Mouse (Mus musculus): ENCODE measurements at regions not wholly inside any gene's neighbourhood (a gene's known extent, or its start where the extent isn't known, plus 50 kb on each side); places are given as distances from the start of the nearest gene placed in this dataset.

DNA sequence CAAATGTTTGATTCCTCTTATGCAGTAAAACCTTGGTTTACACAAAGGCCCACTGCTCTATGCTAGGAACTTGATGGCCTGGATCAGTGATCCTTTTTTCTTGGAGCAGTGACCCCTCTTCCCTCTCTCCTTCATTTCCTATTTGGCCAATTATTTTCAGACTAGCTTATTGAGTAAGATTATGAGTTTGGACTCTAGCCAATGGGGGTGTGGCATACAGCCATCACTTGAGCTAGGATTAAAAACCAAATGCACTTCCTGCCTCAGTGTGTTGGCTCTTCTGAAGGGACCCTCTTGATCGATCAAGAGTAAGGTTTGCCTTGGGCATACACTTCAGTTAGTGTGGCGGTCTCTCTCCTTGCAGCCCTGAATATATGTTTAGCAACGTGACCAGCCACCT, 1172.6 kb upstream of the Gulo start:
- no peak for DNase-seq

DNA sequence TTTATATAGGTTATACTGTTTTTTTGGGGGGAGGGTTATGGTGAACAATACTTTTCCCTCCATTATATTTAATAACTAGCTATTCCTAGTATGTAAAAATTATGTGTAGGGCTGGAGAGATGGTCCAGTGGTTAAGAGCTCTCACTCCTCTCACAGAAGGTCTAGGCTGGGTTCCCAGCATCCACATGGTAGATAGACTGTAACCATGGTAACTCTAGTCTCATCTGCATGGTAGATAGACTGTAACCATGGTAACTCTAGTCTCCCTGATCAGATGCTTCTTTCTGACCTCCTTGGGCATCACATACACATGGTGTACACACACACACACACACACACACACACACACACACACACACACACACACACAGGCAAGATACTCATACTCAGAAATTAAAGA, 1170.5 kb upstream of the Gulo start:
- DNase-seq: no peak

DNA sequence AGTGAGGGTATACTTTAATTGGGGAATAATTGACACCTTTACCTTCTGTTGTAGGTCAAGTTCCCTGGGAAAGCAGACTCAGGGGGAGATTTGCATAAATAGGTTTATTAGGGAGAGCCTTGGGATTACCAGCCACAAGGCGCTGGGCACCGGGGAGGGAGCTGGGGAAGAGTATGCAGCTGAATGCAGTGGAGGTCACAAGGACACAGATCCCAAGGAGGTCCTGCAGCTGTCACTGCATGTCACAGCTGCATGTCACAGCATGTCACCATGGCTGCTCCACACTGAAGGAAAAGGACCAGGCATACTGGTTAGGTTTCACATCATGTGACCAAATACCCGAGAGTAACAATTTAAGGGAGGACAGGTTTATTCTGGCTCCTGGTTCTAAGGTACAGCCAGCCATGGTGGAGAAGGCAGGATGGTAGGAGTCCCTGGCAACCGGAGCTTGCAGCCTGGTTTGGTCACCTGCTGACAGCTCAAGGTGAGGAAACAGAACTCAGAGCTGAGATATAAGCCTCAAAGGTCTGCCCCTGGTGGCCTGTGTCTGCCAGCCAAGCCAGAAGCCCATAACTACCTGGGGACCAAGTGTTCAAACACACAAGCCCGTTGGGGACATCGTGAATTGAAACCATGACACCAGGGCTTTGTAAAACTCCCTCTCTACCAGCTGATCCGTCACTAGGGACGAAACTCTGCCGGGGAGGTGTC, 1169.5 kb upstream of the Gulo start:
- DNase-seq: no peak

DNA sequence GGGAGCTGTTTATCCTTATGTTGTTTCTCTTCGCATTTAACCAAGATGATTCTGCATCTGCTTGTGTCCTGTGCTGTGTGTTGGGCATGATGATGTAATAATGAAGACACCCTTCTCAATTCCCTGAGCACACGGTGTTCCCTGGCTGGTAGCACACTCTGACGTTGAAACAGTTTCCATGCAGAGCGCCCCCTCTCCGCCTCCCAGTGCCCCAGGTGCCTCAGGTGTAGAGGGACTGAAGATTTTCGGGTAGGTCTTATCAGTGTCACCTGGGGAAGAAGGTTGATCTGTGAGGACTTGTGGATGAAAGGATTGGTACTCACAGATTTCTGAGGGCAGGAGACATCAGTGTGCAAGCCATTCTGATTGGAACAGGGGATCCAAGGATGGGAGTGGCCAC, 1167.7 kb upstream of the Gulo start:
- no peak for DNase-seq

DNA sequence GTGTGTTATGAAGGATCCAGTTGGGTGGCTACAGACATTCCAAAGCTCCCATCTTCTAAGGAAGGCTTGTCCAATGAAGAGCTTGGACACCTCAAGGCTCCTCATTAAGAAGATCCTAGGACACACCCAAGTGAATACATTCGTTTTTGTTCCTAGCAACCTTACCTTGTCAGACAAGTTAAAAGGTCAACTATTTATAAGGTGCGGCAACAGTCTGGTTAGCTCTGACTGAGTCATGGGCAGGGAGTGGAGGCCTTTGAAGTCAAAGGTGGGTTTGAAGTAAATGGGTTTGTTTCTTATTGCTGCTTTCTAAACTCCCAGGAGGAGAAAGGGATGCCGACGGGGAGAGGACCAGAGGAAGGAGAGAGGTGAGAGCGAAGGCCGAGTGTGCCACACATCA, 1167.1 kb upstream of the Gulo start:
- no peak for DNase-seq

DNA sequence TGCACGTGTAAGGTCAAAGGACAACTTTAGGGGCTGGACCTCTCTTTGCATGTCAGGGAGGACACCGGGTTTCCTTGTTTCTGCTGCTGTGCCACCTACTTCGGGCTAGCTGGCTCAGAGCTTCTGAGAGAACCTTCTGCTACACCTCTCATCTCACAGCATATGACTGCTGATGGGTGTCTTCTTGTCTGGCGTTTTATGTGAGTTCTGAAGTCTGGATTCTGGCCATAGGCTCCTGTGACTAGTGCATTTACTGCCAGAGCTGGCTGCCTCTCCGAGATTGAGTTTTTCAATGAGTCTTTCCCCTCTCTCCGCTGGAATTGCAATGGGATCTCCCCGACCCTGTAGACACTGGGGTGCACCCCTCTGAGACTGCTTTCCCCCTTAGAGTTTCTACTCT, 1165.9 kb upstream of the Gulo start:
- DNase-seq: no peak

DNA sequence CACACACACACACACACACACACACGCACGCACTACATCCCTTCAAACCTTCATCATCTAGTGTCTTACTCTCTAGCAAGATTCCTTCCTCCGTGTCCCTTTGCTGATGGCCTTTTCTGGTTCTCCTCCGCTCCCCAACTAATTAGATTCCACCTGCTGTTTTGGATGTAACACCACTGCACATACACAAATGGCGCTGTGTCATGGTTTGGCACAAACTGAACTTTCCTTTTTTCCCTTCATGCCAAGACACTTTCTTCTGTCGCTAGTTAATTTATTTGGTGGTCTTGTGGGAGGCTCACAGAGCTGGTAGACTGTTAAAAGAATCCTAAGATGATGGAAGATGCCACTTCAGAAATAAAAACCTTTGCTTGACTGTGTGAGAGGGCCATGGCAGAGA, 1161.8 kb upstream of the Gulo start:
- no peak for DNase-seq

DNA sequence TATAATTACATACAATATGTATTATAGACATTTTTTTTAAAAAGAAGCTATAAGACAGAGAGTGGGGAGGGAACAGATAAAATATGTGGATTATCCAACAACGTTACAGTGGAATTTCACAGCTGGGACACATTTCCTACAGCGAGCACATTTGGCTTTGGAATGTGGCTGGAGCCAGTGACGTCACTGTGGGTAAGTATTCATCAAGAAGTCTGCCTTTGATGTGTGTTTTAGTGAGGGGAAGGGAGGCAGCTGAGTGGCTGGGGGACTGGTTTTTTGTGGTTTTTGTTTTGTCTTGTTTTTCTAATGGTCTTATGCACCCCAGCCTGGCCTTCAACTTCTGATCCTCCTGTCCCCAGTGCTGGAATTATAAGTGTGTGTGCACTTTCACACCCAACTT, 1161.2 kb upstream of the Gulo start:
- no peak for DNase-seq

DNA sequence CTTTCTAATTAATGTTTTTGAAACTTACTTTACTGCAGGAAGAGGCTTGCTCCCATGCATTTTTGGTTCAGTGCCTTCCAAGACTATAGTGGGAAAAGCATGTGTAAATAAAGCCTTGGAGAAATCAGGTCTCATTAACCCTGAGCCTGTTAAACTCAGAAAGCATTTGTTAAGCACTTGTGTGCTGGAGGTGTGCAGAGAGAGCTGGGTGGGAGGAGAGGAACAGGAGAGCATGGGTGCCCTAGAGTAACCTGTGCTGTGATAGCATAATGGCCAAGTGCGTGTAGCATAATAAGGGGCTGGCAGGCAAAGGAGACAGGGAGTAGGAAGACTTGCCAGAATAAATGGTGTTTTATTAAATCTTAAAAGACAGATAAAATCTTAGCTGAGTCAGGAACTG, 1160.2 kb upstream of the Gulo start:
- no peak for DNase-seq

DNA sequence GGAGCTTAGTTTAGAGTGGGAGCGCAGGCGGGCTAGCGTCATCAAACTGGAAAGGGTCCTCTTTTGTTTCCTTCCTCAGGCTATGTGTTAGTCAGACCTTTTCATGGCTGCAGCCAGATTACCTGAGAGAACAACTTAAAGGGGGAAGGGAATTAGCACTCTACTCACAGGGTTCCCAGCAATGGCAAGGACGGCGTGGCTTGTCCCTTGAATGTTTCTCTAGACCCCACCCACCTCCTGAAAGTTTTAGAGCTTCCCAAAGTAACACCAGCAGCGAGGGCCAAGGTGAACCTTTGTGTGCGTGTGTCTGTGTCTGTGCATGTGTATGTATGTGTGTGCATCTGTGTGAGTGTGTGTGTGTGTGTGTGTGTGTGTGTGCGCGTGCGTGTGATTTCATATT, 1151.0 kb upstream of the Gulo start:
- no peak for DNase-seq

DNA sequence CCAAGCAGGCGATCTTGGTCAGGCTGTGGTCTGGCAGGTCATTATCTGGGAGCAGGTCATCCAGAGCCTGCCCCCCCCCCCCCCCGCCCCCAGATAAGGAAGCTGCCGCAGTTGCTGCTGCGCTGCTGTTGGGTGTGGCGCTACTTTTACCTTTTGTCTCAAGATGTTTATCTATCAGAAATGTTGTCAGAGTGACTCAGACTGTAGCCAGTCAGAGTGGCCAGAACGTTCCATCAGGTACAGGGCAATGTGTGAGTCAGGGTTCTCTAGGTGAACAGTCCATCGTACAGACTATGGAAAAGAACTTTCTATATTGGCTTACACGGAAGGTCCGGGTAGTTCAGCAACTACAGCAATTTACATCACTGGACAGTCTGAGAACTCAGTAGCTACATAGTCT, 1149.9 kb upstream of the Gulo start:
- DNase-seq: no peak

DNA sequence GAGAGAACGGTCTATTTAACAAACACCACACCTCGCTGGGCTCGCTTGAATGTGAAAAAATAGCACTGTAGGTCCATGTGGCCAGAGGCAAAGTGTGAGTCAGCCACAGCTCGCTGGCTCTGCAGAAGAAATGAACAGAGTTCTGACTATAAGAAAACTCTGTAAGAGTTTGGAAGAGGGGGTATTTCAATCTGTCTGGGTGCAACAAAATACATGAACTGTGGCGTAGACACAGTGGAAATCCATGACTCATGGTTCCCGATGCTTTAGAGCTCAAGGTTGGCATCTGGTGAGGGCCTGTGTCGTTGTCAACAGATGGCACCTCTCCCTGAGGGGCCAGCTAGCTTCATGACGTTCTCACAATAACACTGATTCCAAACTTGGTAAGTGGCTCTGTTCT, 1147.4 kb upstream of the Gulo start:
- no peak for DNase-seq

DNA sequence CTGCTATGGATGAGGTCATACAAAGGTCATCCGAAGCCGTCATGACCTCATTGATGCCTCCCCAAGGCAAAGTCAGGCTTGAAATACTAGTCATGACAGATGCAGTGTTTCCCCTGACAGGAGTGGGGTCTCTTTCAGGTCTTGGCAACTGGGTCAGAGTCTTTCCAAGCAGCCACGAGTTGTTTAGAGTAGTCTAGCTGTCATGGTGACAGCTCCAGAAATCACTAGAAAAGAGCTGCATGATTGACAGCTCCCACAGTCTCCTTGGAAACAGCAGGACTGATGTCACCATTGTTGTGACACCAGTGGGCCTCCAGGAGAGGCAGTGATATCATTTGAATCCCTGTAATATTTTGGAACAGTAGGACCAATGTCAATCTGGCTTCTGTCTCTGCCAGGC, 1144.6 kb upstream of the Gulo start:
- DNase-seq: no peak

DNA sequence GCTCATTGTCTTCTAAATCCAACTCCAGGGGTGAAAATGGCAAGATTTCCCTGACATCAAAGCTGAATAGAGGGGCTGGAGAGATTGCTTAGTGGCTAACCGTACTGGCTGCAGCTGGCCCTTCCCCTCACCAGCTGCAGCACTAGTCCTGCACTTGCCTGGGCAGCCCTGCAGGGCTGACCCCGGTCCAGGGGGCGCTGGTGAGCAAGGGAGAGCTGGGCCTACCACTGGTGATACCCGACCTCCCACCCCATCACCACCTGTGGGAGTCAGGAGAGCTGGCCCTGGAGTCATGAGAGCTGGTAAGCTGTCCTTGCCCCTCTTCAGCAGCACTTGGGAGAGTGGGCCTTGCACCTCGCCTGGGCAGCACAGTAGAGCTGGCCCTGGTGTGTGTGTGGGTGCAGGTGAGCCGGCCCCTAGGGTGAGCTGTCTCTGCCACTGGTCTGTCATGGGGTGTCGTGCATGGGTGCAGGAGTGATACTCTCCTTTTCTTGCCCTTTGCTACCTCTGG, 1141.0 kb upstream of the Gulo start:
- DNase-seq: no peak

DNA sequence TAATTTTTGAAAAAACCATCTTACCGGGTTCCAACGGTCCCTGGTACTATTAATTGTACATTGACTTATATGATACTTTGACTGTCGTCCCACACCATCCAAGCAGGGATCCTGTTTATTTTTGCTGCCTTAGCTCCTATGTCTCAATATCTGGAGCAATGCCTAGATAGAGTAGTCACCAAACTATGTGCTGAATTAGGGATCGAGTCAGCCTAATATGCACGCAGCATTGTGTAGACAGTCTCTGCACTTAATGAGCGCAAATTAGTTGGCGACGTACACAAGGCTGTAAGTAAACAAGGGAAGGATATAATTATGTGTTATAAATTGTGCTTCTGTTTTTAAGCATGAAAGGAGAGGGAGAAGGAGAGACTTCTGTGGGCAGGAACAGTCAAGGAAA, 1140.1 kb upstream of the Gulo start:
- DNase-seq: no peak

DNA sequence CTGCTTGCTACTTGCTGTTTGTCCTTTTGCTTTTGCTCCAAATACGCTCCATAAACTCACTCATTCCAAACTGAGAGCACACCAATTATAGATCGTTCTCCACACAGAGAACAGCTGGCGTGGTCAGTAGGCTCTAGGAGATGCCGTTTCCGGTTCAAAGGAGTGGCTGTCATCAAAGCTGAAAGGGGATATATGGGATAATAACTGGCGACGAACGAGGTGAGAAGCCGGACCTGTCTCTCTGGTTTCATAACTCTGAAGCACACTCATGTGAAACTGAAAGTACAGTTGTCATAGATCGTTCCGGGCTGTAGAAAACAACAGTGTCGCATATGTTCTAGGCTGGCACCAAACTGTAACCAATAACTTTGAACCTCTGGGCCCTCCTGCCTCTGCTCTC, 1137.6 kb upstream of the Gulo start:
- DNase-seq: no peak

DNA sequence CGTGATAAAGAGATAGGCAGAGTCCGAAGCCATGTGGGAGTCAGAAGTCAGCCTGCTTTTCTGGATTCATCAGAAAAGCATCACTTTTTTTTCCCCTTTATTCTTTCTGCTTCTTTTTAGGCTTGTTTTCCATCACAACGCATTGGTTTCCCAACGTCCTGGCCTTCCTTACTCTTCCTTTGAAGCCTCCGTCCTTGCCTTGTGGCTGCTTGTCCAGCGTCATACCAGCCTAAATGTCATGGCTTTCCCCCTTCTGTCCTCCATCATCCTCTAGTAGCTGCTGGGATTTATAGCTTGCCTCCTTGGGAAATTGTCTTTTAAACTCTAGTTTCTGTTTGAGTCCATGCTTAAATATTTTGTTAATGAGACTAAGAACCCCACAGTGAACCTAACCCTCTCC, 1136.0 kb upstream of the Gulo start:
- DNase-seq: no peak

DNA sequence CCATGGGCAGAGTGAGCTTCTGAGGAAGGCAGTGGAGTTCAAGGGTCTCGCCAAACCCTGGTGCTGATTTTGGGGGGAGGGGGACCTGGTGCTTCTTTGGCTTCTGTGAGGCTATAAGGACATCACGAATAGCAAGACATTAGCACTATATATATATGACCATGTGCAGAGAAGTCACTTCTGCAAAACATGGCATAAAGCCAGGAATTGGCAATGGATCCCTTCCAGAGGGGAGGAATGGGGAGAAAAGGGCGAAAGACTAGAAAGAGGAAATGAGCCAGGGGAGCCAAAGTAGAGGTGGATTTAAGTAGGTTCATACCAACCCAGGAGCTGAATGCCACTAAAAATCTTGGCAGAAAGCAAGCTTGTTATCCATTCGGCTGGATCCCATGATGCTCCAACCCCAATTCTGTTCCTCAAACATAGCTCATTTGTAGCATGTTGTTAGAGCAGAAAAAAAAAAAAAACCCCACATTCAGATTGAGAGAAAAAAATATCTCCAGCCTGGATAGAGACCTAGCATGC, 1135.5 kb upstream of the Gulo start:
- DNase-seq: no peak

DNA sequence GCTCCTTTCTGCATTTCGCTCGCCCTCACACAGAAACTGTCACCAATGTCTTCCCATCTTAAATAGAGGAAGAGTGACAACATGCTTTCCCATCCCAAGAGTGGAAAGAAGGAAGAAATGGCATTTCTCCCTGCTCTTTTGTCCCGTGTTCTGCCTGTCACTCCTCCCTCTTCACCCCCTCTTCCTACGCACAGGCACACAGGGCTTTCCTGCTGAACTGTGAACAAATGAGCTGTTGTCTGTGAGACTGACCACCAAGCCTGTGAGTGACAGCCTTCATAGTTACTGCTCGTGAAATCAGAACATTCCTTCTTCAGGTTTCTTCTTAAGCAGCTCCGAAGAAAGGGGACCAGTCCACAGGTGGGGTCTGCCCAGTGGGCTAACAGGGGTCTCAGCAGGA, 1134.8 kb upstream of the Gulo start:
- DNase-seq: no peak

DNA sequence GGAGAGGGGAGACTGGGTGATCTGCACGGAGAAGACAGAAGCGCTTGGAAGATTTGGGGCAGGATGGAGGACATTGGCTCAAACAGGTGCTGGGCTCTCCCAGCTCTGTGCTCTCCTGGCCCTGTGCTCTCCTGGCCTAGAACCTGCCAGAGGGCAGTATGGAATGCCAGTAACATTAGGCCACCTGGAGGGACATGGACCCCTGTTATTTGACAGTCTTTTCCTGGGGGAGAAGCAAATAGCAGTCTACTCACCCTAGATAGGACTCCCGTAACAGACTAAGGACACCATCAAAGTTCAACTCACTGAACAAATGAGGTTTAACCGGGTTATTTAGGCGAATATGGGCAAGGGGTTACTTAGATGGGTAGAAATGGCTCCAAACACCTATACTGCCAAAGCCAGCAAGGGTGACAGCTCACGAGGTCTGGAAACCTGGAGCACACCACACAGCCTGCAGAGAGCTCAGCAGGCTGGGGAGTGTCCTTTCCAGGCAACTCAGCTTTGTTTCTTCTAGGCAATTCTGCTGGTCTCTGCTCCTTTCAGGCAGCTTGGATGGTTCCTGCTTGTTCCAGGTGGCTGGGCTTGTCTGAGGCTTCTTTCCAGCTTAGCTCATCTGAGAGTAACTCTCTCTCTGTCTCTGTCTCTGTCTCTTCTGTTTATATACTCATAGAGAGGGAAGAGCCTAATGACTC, 1133.7 kb upstream of the Gulo start:
- no peak for DNase-seq

DNA sequence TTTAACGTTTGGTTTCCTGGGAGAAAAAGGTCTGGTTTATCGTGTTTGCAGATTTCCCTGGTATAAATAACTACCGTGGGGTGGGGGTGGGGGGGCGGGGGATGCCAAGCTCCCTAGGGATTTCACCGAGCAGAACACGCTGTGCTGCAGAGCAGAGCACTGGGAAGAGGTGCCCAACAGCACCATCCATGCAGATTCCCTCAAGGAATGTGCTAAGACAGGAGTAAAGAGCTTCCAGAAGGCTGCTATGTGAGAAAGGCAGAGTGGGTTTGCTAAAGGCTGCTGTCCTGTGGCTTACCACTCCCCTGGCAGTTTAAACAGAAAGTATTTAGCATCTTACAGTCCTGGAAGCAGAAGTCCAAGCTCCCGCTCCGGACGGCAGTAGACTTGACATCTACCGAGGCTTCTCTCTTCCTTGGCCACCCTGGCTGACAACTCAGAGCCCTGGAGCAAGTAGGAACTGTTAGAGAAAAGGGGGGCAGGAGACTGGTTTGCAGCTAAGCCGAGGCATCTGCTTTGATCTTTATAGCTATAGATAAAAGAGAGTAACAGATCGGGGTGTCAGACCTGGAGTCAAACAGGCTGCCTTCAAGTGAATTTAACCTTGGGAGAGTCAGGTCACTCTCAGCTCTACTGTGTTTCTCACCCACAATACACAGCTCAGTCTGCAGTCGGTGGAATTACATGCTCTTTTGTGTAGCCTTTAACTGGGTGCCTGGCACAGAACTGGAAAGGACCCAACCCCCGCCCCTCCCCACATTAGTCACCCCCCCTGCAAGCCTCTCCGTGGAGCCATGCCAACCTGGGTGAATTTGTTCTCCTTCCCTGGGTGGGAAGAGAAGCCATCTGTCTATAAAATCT, 1132.8 kb upstream of the Gulo start:
- DNase-seq: peak; percentile 5

DNA sequence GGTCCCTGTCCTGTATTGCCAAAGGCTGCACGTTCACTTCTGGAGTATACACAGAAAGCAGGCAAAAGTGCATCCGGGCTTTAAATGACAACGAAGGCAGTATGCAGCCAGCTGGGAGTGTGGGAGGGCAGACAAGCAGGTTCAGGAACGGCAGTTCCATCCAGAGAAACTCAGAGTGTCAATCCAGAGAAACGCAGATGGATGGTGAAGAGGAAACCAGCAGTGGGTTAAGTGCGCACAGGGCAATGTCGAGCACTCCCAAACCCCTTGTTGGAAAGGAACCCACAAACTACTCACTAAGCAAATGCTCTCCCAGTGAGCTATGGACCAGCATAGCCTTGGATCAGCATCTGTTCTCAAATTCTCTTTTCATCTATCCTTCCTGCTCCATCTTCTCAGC, 1132.1 kb upstream of the Gulo start:
- DNase-seq: no peak

DNA sequence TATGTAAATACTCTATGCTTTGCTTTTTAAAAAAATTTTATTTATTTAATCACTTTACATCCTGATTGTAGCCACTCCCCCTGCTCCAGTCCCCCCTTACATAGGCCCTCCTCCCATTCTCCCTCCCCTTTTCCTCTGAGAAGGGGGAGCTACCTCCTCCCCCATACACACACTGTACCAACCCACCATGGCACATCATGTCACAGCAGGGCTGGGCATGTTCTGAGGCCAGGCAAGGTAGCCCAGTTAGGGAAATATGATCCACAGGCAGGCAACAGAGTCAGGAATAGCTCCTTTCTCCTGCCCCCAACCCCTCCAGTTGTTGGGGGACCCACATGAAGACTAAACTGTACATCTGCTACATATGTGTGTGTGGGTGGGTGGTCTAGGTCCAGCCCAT, 1130.7 kb upstream of the Gulo start:
- no peak for DNase-seq

DNA sequence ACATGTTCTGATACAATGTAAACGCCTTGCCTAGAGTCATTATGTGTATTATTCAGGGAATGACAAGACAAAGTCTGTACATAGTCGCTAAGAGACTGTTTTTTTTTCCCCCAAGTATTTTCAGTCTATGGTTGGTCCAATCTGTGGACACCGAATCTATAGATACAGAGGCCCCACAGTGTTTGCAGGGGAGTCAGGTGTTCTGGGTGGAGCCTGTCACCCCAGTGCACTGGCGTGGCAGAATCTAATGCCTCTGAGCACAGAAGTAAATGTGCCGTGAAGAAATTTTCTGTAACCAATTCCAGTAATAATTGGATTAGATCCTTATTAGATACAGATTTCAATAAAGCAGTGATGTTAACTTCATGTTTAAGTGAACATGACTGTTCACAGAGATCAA, 1130.1 kb upstream of the Gulo start:
- DNase-seq: no peak

Data from kidney, adult 9 months (tissue).